Mouse (Mus musculus): ENCODE data around the gene Eif4b.

- TF ChIP-seq POLR2A (IDR thresholded peaks at IDR 0.05; ENCODE audit: control insufficient read depth, low read depth, low read length) (no peak), CTCF (IDR thresholded peaks at IDR 0.05; ENCODE audit: control insufficient read depth, insufficient read depth, insufficient replicate concordance, low read depth, low read length) (no peak)
Measured at GRCm38 (mm10) chr15:102091063-102091679, 17.6 kb downstream of the Eif4b start.

All from testis, adult 2 months (tissue).